Mouse (Mus musculus): ENCODE data around the gene Nr1i2. TPM values are rescaled to one million over a fixed set of nuclear protein-coding genes. Genes with fewer than 3 reads are reported as not detected.

Gene Nr1i2
- polyA plus RNA-seq, 1 experiment from 2014 or later = not detected

DNA sequence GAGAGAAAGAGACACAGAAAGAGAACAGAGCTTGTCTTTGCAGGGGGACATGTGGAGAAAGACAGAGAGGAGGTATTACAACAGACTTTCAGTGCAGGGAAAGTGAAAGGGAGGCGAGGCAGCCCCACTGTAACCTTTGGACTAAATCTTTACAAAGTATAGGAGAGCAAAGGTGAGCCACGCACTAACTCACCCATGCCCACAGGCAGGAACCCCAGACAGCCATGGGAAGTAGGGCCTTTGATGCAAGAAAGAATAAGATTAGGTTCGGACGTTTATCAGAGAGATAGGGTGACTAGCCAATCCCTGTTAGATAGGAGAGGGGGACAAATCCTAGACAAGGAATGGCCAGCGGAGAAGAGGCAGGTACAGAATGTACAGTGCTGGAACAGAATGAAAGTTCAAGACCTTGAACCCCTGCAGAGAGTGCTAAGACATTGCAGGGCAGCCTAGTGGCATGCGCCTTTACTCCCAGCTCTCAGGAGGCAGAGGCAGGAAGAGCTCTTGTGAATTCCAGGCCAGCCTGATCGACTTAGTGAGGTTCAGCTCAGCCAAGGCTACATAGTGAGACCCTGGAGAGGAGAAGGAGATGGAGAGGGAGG is 12.0 kb downstream of the Nr1i2 start:
- no peaks in the 10 kb centered on the region for H3K9me3 ChIP-seq
- peak overlapping the region; percentile 69; the same call in 1 of the 2 replicates for H3K27ac ChIP-seq
- H3K4me1 ChIP-seq (replicated peaks) = peaks cover 19% of the 10 kb centered on the region
- DNase-seq (ENCODE audit: low spot score) = no peak
- no peaks in the 10 kb centered on the region for H3K27me3 ChIP-seq (ENCODE audit: insufficient read depth, poor library complexity, severe bottlenecking)
- H3K4me3 ChIP-seq = no peak overlapping the region
- WGBS = 85% methylated on average over 7 of the region's 7 CpGs
- no peaks in the 10 kb centered on the region for H3K36me3 ChIP-seq

DNA sequence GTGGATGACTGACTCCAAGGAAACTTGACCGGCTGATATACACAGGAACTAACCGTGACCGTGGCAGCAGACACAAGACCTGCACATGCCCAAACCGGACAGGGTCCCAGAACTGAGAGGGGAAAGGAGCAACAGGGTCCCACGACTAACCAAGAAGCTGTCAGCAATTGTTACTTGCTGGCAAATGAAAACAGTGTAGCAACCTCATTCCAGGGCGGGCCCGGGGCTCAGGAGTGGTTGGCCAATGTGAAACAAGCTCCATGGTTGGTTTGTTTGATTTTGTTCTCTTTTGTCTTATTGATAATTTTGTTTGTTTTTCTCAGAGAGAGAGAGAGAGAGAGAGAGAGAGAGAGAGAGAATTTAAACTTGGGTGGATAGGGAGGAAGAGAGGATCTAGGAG is 13.7 kb downstream of the Nr1i2 start:
- WGBS = 86% methylated on average over 7 of the region's 7 CpGs

DNA sequence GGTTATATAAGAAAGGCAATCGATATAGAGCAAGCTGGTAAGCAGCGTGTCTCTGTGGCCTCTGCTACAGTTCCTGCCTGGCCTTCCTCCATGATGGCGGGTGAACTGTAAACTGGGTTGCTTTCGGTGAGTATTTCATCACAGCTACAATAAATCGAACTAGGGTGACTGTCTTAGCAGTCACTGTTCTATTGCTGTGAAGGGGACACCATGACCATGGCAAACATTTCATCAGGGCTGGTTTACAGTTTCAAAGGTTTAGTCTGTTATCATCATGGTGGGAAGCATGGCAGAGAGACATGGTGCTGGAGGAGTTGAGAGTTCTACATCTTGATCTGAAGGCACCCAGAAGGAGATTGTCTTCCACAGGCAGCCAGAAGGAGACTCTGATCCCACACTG is 14.8 kb downstream of the Nr1i2 start:
- Histone ChIP-seq H3K27ac (no peak overlapping the region), H3K4me1 (replicated peaks) (peaks cover 18% of the 10 kb centered on the region), H3K27me3 (ENCODE audit: insufficient read depth, poor library complexity, severe bottlenecking) (no peaks in the 10 kb centered on the region), H3K9me3 (no peaks in the 10 kb centered on the region), H3K36me3 (no peaks in the 10 kb centered on the region), H3K4me3 (no peak overlapping the region)
- WGBS = 94% methylated on average over 5 of the region's 5 CpGs
- DNase-seq (ENCODE audit: low spot score) = no peak

More for the DNA sequence above, 13.7 kb downstream of the Nr1i2 start:
- Histone ChIP-seq H3K9me3 (no peaks in the 10 kb centered on the region), H3K4me1 (replicated peaks) (peaks cover 18% of the 10 kb centered on the region), H3K27me3 (ENCODE audit: insufficient read depth, poor library complexity, severe bottlenecking) (no peaks in the 10 kb centered on the region), H3K36me3 (no peaks in the 10 kb centered on the region), H3K4me3 (no peak overlapping the region), H3K27ac (no peak overlapping the region)
- DNase-seq (ENCODE audit: low spot score) = no peak

DNA sequence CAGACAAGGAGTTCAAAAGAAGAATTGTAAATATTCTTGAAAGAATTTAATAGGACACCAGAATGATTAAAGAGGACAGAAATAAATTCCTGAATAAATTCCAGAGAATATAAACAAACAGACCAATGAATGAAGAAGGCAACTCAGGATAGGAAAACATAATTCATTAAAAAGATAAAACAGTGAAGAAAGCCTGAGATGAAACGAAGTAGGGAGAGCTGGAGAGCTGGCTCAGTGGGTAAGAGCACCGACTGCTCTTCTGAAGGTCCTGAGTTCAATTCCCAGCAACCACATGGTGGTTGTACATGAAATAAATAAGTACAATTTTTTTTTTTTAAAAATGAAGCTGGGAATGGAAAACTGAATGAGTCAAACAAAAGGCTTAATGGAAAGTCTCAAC is 19.9 kb downstream of the Nr1i2 start:
- Histone ChIP-seq H3K9me3 (no peaks in the 10 kb centered on the region), H3K27me3 (ENCODE audit: insufficient read depth, poor library complexity, severe bottlenecking) (no peaks in the 10 kb centered on the region), H3K36me3 (no peaks in the 10 kb centered on the region), H3K4me1 (replicated peaks) (peaks cover 12% of the 10 kb centered on the region), H3K4me3 (no peak overlapping the region), H3K27ac (no peak overlapping the region)
- DNase-seq (ENCODE audit: low spot score) = no peak
- WGBS = 82% methylated on average over 2 of the region's 2 CpGs

GRCm38 (mm10) chr16:38272483-38272882 is 22.1 kb downstream of the Nr1i2 start:
- no peak overlapping the region for H3K27ac ChIP-seq
- no peaks in the 10 kb centered on the region for H3K36me3 ChIP-seq
- no peak for DNase-seq (ENCODE audit: low spot score)
- H3K4me1 ChIP-seq (replicated peaks) = peaks cover 12% of the 10 kb centered on the region
- H3K27me3 ChIP-seq (ENCODE audit: insufficient read depth, poor library complexity, severe bottlenecking) = no peaks in the 10 kb centered on the region
- H3K9me3 ChIP-seq = no peaks in the 10 kb centered on the region
- no peak overlapping the region for H3K4me3 ChIP-seq
- 68% methylated on average over 5 of the region's 5 CpGs for WGBS

- no peak for DNase-seq (ENCODE audit: low spot score)
- H3K4me1 ChIP-seq (replicated peaks) = peaks cover 12% of the 10 kb centered on the region
- H3K36me3 ChIP-seq = no peaks in the 10 kb centered on the region
- H3K27ac ChIP-seq = no peak overlapping the region
- no peaks in the 10 kb centered on the region for H3K9me3 ChIP-seq
- no peak overlapping the region for H3K4me3 ChIP-seq
- WGBS = 75% methylated on average over 3 of the region's 3 CpGs
- no peaks in the 10 kb centered on the region for H3K27me3 ChIP-seq (ENCODE audit: insufficient read depth, poor library complexity, severe bottlenecking)
Observed at GRCm38 (mm10) chr16:38271601-38272000, 23.0 kb downstream of the Nr1i2 start.

DNA sequence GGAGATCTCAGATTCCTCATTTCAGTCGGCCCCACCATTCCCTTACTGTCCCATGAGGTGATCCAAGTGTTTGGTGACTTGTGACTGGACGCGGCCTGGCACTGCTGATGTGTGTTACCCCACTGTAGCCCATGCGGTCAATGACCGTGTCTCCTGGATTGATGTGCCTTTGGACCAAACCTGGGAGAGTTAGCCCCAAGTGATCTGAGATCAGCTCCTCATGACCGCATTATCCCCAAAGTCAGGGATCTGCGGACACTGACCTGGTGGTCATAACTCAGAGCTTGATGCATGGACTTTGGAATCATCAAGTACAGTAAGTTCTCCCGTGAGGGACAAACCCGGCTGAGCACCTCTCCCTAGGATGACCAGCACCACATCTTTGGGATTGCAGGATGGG is 38.7 kb downstream of the Nr1i2 start:
- no peak for DNase-seq (ENCODE audit: low spot score)
- no peak overlapping the region for H3K27ac ChIP-seq
- no peak overlapping the region for H3K4me3 ChIP-seq
- H3K27me3 ChIP-seq (ENCODE audit: insufficient read depth, poor library complexity, severe bottlenecking) = no peaks in the 10 kb centered on the region
- H3K36me3 ChIP-seq = no peaks in the 10 kb centered on the region
- H3K4me1 ChIP-seq (replicated peaks) = 0 out of 2 replicates have a peak, but pooled peaks cover 2% of the 10 kb centered on the region
- 94% methylated on average over 9 of the region's 9 CpGs for WGBS
- H3K9me3 ChIP-seq = no peaks in the 10 kb centered on the region

GRCm38 (mm10) chr16:38255107-38255506 is 39.5 kb downstream of the Nr1i2 start:
- Histone ChIP-seq H3K27ac (no peak overlapping the region), H3K27me3 (ENCODE audit: insufficient read depth, poor library complexity, severe bottlenecking) (no peaks in the 10 kb centered on the region), H3K4me3 (no peak overlapping the region), H3K4me1 (replicated peaks) (0 out of 2 replicates have a peak, but pooled peaks cover 2% of the 10 kb centered on the region), H3K36me3 (no peaks in the 10 kb centered on the region), H3K9me3 (no peaks in the 10 kb centered on the region)
- 77% methylated on average over 4 of the region's 4 CpGs for WGBS
- no peak for DNase-seq (ENCODE audit: low spot score)

DNA sequence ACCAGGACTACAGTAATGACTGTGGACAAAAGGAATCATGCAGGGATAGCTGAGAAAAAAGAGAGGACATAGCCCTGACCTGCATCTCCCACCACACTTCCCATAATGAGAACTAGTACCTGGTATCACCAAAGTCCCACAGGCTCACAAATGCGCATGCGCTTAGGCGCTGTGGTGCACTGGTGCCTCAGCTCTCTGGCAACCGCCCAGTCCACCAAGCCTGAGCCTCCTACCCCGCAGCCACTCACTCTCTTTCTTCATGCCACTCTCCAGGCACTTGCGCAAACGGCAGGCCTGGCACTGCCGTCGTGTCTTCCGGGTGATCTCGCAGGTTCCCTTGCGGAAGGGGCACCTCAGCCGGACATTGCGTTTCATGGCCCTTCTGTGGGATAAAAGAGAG is 40.6 kb downstream of the Nr1i2 start:
- Histone ChIP-seq H3K4me1 (replicated peaks) (peaks cover 4% of the 10 kb centered on the region; the same call in 1 of the 2 replicates), H3K9me3 (no peaks in the 10 kb centered on the region), H3K27ac (no peak overlapping the region), H3K27me3 (ENCODE audit: insufficient read depth, poor library complexity, severe bottlenecking) (no peaks in the 10 kb centered on the region), H3K4me3 (no peak overlapping the region), H3K36me3 (no peaks in the 10 kb centered on the region)
- 84% methylated on average over 14 of the region's 14 CpGs for WGBS
- DNase-seq (ENCODE audit: low spot score) = no peak

GRCm38 (mm10) chr16:38250467-38250866 is 44.2 kb downstream of the Nr1i2 start:
- 91% methylated on average over 6 of the region's 6 CpGs for WGBS
- Histone ChIP-seq H3K9me3 (no peaks in the 10 kb centered on the region), H3K4me1 (replicated peaks) (peaks cover 14% of the 10 kb centered on the region), H3K27ac (no peak overlapping the region), H3K36me3 (no peaks in the 10 kb centered on the region), H3K4me3 (no peak overlapping the region), H3K27me3 (ENCODE audit: insufficient read depth, poor library complexity, severe bottlenecking) (no peaks in the 10 kb centered on the region)
- no peak for DNase-seq (ENCODE audit: low spot score)

GRCm38 (mm10) chr16:38248331-38248961 is 46.2 kb downstream of the Nr1i2 start:
- Histone ChIP-seq H3K27ac (peak overlapping the region; percentile 40; the same call in 1 of the 2 replicates), H3K27me3 (ENCODE audit: insufficient read depth, poor library complexity, severe bottlenecking) (no peaks in the 10 kb centered on the region), H3K4me3 (no peak overlapping the region), H3K4me1 (replicated peaks) (peaks cover 12% of the 10 kb centered on the region), H3K36me3 (peaks cover 9% of the 10 kb centered on the region), H3K9me3 (no peaks in the 10 kb centered on the region)
- peak; percentile 22 for DNase-seq (ENCODE audit: low spot score)
- WGBS = 56% methylated on average over 13 of the region's 13 CpGs

GRCm38 (mm10) chr16:38245849-38246585 is 48.6 kb downstream of the Nr1i2 start:
- 85% methylated on average over 5 of the region's 5 CpGs for WGBS
- H3K4me1 ChIP-seq (replicated peaks) = peaks cover 12% of the 10 kb centered on the region
- DNase-seq (ENCODE audit: low spot score) = no peak
- H3K27ac ChIP-seq = no peak overlapping the region
- H3K4me3 ChIP-seq = no peak overlapping the region
- no peaks in the 10 kb centered on the region for H3K9me3 ChIP-seq
- no peaks in the 10 kb centered on the region for H3K27me3 ChIP-seq (ENCODE audit: insufficient read depth, poor library complexity, severe bottlenecking)
- peaks cover 30% of the 10 kb centered on the region for H3K36me3 ChIP-seq

GRCm38 (mm10) chr16:38245379-38245778 is 49.2 kb downstream of the Nr1i2 start:
- no peak overlapping the region for H3K4me3 ChIP-seq
- peaks cover 37% of the 10 kb centered on the region for H3K36me3 ChIP-seq
- H3K9me3 ChIP-seq = no peaks in the 10 kb centered on the region
- peaks cover 12% of the 10 kb centered on the region for H3K4me1 ChIP-seq (replicated peaks)
- no peaks in the 10 kb centered on the region for H3K27me3 ChIP-seq (ENCODE audit: insufficient read depth, poor library complexity, severe bottlenecking)
- no peak overlapping the region for H3K27ac ChIP-seq
- DNase-seq (ENCODE audit: low spot score) = no peak
- 53% methylated on average over 2 of the region's 2 CpGs for WGBS
